Mouse (Mus musculus): ENCODE results near the gene Klf4. TPM values are rescaled to one million over a fixed set of nuclear protein-coding genes. Genes with fewer than 3 reads are reported as not detected.

Gene Klf4
- total RNA-seq, 1 experiment from 2014 or later: 17.2 TPM

DNA sequence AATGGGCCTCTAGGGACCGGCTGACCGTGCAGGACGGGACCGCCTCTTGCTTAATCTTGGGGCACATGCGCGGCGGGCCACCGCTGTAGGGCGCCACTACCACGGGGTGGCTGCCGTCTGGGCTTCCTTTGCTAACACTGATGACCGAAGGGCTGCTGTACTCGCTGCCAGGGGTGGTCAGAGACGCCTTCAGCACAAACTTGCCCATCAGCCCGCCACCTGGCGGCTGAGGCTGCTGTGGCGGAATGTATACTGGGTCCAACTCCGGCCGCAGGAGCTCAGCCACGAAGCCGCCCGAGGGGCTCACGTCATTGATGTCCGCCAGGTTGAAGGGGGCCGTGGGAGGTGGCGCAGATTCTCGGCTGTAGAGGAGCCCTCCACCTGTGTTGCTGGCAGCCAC, 2.0 kb downstream of the Klf4 start:
- peak; percentile 29 to 58 for ATAC-seq (replicated peaks in 1 of 2; ENCODE audit: insufficient read depth in 1 of 2, low FRiP score in 2 of 2, low TSS enrichment in 1 of 2, low read depth in 1 of 2, poor library complexity in 2 of 2, severe bottlenecking in 2 of 2)

DNA sequence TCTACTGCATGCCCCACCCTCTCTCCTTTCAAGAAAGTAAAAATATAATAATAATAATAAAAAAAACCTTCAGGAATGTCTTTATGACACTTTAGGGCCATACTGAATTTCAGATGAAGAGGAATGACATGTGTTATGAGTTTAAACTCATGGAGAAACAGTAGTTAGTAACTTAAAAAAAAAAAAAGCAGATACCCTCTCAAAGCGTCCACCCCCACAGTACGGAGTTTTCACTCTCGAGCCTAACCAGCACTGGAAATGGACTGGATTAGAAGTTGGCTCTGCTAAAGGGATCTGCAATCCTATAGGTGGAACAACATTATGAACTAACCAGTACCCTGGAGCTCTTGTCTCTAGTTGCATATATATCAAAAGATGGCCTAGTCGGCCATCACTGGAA, 3.9 kb downstream of the Klf4 start:
- ATAC-seq (replicated peaks in 1 of 2; ENCODE audit: insufficient read depth in 1 of 2, low FRiP score in 2 of 2, low TSS enrichment in 1 of 2, low read depth in 1 of 2, poor library complexity in 2 of 2, severe bottlenecking in 2 of 2): no peak

DNA sequence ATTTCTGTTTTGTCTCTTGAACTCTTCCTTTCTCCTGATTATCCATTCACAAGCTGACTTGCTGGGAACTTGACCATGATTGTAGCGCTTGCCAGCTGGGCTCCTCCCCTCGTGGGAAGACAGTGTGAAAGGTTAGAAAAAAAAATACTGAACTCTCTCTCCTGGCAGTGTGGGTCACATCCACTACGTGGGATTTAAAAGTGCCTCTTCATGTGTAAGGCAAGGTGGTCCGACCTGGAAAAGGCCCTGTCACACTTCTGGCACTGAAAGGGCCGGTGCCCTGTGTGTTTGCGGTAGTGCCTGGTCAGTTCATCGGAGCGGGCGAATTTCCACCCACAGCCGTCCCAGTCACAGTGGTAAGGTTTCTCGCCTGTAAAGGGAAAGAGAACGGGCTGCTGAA, 4.3 kb downstream of the Klf4 start:
- no peak for ATAC-seq (replicated peaks in 1 of 2; ENCODE audit: insufficient read depth in 1 of 2, low FRiP score in 2 of 2, low TSS enrichment in 1 of 2, low read depth in 1 of 2, poor library complexity in 2 of 2, severe bottlenecking in 2 of 2)

DNA sequence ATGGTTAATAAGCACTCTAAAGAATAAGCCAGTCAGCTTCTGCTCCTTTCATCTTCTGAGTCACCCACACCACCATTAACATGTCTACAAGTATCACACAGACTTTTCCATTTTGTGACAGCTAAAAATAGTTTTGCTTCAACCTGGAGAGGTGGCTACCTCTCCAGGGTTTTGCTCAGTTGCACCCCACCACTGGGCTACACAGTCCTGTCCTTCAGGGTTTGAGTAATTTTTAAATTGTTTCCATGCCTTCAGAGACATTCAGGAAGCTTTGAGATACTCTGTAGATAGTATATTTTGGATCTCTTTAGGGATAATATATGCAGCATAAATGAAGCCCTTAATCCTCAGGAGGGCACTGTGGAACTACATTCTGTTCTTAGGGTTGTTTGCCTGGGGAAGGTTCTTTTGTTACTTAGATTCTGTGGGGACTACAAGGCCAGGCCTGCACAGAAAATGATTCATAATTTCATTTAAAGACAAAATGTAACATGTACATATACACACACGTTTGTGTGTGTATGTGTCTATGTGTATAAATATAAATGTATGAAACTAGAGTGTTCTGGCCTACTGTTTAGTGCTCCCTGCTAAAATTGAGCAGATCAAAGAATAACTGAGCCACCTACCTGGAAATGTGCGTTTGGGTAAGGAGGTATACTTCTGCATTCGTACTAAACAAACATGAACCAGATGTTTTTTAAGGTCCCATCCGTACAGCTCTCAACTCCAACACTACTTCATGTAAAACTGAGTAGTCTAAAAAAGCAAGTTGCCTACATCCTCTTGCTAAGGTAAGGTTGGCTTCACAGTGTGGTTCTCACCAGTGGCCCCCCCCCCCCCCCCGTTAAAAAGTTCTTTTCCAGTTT, 5.8 kb downstream of the Klf4 start:
- no peak for ATAC-seq (replicated peaks in 1 of 2; ENCODE audit: insufficient read depth in 1 of 2, low FRiP score in 2 of 2, low TSS enrichment in 1 of 2, low read depth in 1 of 2, poor library complexity in 2 of 2, severe bottlenecking in 2 of 2)

DNA sequence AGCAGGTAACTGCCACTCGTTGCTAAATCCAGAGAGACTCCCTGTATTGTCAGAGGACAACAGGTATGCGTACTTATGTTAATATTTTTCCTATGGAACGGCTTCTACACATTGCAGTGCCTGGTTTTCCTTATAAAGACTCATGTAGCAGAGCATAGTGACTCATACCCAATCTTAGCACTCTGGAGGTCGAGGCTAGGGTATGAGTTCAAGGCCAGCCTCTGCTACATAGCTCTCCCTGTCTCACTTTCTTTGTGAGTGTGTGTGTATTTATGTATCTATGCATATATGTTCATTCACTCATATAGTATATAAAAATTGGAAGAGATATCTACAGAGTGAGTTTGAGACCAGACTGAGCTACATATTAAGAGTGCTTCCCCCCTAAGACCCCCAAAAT, 8.3 kb downstream of the Klf4 start:
- ATAC-seq (replicated peaks in 1 of 2; ENCODE audit: insufficient read depth in 1 of 2, low FRiP score in 2 of 2, low TSS enrichment in 1 of 2, low read depth in 1 of 2, poor library complexity in 2 of 2, severe bottlenecking in 2 of 2): no peak

DNA sequence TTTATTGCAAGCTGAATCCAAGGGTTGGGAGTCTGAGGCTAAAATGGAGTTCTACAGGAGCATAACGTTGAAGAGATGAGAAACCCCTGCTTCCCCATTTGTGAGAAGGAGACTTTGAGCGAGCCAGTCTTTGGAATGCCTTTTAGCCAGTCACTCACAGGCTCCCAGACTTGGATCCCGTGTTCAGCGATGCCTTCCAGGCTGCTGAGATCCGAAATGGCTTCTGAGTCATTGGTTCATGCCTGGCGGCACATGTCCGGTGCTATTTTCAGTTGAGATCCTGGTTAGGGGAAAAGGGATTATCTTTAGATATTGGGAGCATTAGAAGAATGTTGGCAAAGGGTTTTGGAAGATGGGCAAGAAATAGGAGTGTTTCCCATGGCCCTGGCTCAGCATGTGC, 14.8 kb downstream of the Klf4 start:
- ATAC-seq (replicated peaks in 1 of 2; ENCODE audit: insufficient read depth in 1 of 2, low FRiP score in 2 of 2, low TSS enrichment in 1 of 2, low read depth in 1 of 2, poor library complexity in 2 of 2, severe bottlenecking in 2 of 2): no peak

DNA sequence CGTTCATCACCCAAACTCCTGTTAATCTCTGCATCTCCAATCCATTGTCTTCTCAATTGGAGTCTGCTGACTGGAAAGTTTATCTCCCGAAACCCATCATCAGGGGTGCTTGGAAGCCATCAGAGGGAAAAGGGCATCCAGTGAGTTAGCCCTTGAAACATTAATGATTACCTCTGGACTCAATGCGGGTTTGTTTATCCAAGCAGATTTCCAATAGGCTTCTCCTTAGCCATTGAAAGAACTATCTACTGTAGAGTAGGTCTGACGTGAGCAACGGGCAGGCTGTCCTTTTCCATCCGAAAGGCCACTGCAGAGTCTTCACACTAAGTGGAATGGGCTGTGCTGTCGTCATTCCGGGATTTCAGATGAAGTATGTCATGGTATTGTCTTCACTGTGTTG, 16.2 kb downstream of the Klf4 start:
- ATAC-seq (replicated peaks in 1 of 2; ENCODE audit: insufficient read depth in 1 of 2, low FRiP score in 2 of 2, low TSS enrichment in 1 of 2, low read depth in 1 of 2, poor library complexity in 2 of 2, severe bottlenecking in 2 of 2): no peak

DNA sequence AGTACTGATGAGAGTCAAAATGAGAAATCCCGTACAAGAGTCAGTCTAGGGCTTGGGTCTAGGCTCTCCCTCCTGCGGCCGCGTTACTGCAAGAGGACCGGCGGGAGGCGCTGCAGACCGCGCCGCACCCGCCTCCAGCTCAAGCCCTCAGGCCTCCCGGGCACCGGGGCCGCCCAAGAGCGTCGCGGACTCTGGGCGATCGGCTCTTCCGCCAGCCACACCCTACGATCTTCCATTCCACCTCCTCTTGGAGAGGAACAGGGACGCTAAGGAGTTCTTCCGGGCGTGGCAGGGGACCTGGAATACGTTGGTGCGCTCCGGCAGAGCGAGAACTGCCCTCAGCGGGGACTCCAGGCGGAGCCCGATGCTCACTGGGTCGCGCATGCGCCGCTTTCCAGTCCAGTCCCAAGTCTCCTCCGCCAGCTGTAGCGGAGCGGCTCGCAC, 17.5 kb downstream of the Klf4 start:
- peak; percentile 94 to 98 for ATAC-seq (replicated peaks in 1 of 2; ENCODE audit: insufficient read depth in 1 of 2, low FRiP score in 2 of 2, low TSS enrichment in 1 of 2, low read depth in 1 of 2, poor library complexity in 2 of 2, severe bottlenecking in 2 of 2)

DNA sequence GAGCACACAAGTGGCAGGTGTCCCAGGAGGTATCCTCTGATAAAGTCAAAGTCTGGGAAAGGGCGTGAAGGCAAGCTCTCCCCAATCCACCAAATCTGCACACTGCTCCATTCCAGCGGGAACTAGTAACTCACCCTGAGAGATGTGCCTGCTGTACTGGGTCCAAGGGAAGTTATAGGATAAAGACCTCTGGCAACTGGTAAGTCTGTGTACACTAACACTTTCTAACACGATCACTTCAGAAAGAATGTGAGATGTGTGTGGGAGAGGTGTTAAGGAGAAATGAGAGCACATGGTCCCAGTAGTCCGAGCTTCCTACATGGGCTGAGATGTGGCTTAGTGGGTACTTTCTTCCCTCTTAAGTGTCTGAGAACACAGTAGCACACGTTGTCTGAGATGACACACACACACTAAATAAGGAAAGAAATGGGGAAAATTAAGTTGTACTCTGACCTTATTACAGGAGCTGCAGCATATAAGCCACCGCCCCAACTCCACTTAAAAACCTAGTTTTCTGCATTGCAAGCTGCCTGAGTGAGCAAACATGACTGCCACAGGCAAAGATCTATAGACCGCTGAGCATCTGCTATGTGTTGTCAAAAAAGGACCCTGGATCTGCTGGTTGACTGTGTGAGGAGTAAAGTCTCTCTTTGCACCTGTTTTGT, 18.5 kb downstream of the Klf4 start:
- no peak for ATAC-seq (replicated peaks in 1 of 2; ENCODE audit: insufficient read depth in 1 of 2, low FRiP score in 2 of 2, low TSS enrichment in 1 of 2, low read depth in 1 of 2, poor library complexity in 2 of 2, severe bottlenecking in 2 of 2)

DNA sequence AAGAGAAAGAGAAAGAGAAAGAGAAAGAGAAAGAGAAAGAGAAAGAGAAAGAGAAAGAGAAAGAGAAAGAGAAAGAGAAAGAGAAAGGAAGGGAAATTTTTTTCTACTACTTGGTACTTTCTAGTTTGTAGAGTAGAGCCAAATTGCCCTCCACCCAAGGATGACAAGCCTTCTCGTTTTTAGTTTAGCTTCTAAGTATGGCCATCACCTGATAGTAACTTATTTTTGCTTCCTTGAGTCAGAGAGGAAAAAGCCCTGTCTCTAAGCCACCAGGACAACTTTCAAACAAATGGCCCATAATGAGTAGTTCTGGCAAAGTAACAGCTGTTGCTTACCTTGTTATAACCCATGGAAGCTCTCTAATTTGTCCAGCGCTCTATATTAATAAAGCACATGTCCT, 20.9 kb downstream of the Klf4 start:
- no peak for ATAC-seq (replicated peaks in 1 of 2; ENCODE audit: insufficient read depth in 1 of 2, low FRiP score in 2 of 2, low TSS enrichment in 1 of 2, low read depth in 1 of 2, poor library complexity in 2 of 2, severe bottlenecking in 2 of 2)

DNA sequence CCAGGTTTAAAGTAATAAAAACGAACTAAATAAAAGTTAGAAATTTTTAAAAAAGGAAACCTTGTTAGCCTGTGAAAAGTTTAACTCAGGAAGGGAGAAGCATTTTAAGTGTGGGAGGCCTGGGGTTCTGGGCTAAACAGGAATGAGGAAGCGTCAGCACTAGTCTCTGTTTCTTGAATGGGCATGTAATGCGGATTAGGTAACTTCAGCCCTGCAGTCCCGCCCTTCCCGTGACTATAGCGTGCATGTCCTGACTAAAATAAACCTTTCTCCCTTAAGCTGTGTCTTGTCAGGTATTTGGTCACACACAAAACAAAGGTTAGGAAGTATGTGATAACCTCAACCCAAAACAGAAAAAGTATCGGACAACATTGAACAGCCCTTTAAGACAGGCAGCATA, 23.6 kb downstream of the Klf4 start:
- ATAC-seq (replicated peaks in 1 of 2; ENCODE audit: insufficient read depth in 1 of 2, low FRiP score in 2 of 2, low TSS enrichment in 1 of 2, low read depth in 1 of 2, poor library complexity in 2 of 2, severe bottlenecking in 2 of 2): no peak

DNA sequence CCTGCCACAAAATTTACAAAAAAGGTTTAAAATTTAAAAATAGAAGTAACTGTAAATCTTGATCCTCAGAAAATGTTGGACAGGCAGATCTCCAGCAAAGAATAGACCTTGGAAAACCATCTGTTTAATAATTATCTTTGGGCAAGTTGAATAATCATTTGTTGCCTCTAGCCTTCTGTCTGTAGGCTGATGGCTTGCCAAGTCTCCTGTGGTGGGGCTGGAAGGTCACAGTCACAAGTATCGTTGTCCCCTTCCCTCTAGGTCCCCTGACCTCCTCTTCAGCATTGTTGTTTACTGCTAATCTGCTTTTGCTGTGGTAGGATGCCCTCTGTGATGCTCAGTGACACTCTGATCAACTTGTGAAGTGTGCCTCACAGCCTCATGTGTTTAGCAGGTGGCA, 33.6 kb downstream of the Klf4 start:
- ATAC-seq (replicated peaks in 1 of 2; ENCODE audit: insufficient read depth in 1 of 2, low FRiP score in 2 of 2, low TSS enrichment in 1 of 2, low read depth in 1 of 2, poor library complexity in 2 of 2, severe bottlenecking in 2 of 2): no peak

DNA sequence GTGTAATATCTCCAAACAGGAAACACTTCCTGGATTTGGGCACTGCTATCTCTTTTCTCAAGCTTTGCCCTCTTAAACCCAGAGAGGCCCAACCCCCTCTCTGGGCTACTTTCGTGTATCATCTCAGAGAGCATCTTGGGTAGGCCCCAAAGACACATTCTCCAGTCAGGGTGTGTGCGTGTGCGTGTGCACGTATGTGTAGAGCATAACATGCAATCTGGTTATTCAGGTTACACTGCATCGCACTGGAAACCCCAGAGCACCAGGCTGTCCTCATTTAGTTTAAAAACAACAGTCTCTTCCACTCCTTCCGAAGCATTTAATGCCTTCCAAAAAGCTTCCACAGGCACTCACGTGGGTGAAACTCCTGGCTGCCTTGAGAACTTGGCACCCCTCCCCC, 35.9 kb downstream of the Klf4 start:
- 0 out of 4 replicates have a peak, but pooled peaks of 1 of the 2 experiments have one; percentile 17 for ATAC-seq (replicated peaks in 1 of 2; ENCODE audit: insufficient read depth in 1 of 2, low FRiP score in 2 of 2, low TSS enrichment in 1 of 2, low read depth in 1 of 2, poor library complexity in 2 of 2, severe bottlenecking in 2 of 2)

DNA sequence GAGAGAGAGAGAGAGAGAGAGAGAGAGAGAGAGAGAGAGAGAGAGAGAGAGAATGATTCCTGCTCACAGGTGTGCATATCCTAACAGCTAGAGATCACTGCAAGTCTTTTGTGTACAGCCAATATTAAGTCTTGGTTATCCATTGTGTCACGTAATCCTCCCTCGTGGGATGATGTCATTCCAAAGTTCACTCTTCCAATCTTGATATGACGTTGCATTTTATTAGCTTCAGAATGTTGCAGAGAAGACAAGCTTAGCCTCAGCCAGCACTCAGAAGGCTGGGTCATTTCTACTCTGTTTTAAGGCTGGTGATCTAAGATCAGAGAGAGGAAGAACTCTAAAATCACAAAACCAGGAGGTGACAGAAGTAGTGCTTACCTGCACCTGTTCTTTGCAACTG, 39.0 kb downstream of the Klf4 start:
- ATAC-seq (replicated peaks in 1 of 2; ENCODE audit: insufficient read depth in 1 of 2, low FRiP score in 2 of 2, low TSS enrichment in 1 of 2, low read depth in 1 of 2, poor library complexity in 2 of 2, severe bottlenecking in 2 of 2): no peak

DNA sequence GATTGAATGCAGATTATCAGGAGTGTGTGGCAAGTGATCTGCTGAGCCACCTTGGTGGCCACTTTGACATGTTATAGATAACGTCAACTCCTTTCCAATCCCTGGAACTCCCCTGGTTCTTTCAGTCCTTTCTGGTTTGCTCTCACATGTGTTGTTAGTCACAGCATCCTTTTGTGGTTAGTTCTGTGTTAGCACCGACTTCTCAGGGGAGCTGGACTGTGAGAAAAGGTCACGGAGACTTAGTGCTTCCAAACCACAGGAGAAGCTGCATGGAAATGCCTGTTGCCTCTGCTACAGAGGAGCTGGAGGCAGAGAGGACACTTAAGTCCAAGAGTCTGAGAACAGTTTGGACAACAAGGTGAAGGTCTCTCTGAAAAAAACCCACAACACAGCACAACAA, 42.9 kb downstream of the Klf4 start:
- peak; percentile 31 to 39; a peak in 2 of 4 replicates for ATAC-seq (replicated peaks in 1 of 2; ENCODE audit: insufficient read depth in 1 of 2, low FRiP score in 2 of 2, low TSS enrichment in 1 of 2, low read depth in 1 of 2, poor library complexity in 2 of 2, severe bottlenecking in 2 of 2)

DNA sequence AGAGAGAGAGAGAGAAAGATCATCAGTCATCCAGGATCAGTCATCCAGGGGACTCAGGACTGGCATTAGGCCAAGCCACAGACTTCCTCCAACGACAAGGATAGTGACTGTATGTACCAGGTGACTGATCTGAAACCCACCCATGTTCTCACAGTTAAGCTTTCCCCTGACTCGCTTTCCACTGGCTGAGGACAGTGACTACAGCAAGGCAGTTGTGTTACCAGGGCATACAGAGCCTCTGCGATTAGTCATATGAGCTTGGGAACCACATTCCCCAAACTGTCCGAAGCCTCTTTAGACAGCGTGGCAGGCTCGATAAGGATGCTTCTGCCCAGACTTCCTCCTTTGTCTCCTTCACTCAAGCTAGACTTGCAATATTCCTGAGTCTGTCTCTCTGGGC, 43.7 kb downstream of the Klf4 start:
- ATAC-seq (replicated peaks in 1 of 2; ENCODE audit: insufficient read depth in 1 of 2, low FRiP score in 2 of 2, low TSS enrichment in 1 of 2, low read depth in 1 of 2, poor library complexity in 2 of 2, severe bottlenecking in 2 of 2): peak; percentile 51 to 56; a peak in 3 of 4 replicates

DNA sequence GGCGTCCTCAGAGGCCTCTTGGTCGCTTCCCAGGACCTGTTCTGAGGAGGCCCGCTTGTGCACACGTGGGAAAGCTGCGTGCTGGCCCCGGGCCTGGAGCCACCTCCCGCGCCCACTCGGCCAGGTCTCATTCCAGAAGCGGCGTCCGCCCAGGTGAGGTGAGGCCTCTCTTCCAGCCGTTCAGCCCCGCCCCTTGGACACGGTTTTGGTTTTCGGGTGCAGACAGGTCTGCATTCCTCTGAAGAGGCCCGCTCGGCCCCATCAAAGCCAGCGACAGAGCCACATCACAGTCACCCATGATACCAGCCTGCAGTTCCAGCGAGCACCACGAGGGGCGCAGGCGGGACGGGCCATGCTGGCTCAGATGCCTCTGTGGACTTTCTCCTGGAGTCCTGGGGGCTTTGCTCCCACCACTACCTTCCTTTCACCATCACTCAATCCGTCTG, 51.9 kb downstream of the Klf4 start:
- ATAC-seq (replicated peaks in 1 of 2; ENCODE audit: insufficient read depth in 1 of 2, low FRiP score in 2 of 2, low TSS enrichment in 1 of 2, low read depth in 1 of 2, poor library complexity in 2 of 2, severe bottlenecking in 2 of 2): peak; percentile 65 to 78

DNA sequence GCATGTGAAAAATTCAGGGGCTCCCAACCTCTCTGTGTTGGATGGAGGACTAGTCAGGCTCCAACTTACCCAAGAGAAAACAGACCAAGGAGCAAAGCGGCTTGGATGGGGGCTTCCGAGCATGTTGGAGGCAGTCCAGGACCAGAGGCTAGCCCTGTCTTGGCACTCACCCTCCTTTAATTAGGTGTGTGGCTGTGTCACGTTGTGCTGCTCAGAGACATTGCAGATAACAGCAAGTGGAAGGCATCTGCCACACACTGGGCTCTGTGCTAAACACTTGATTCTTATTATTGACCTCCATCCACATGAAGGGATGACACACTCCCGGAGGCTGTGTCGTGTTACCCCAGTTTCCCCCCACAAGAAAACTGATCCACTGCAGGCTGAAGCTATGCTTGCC, 53.9 kb downstream of the Klf4 start:
- no peak for ATAC-seq (replicated peaks in 1 of 2; ENCODE audit: insufficient read depth in 1 of 2, low FRiP score in 2 of 2, low TSS enrichment in 1 of 2, low read depth in 1 of 2, poor library complexity in 2 of 2, severe bottlenecking in 2 of 2)

DNA sequence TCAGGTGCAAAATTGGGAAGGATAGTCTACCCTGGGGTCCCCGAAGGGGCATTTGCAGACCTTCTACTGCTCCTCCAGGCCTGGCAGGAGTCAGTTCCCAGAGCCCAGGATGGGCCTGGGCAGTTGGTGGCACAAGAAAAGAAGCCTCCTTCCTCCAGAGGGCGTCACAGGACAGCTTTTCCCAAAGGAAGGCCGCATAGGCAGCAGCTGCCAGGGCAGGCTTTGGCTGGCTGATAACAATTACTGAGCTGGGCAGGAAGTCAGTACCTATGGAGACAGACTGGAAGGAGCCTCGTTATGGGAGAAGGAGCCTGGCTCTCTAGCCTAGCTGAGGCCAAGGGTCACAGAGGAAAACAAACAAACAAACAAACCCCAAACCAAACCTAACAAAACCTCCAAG, 54.3 kb downstream of the Klf4 start:
- ATAC-seq (replicated peaks in 1 of 2; ENCODE audit: insufficient read depth in 1 of 2, low FRiP score in 2 of 2, low TSS enrichment in 1 of 2, low read depth in 1 of 2, poor library complexity in 2 of 2, severe bottlenecking in 2 of 2): no peak

Data from hematopoietic stem cell, adult 5-6 weeks (primary cell).